Mouse (Mus musculus): ENCODE data around the gene Git1.

GRCm38 (mm10) chr11:77529644-77530043 is 36.3 kb downstream of the Git1 start:
- TF ChIP-seq CTCF (IDR thresholded peaks at IDR 0.05; ENCODE audit: borderline replicate concordance, insufficient read depth, low read depth, low read length) (no peak), POLR2A (IDR thresholded peaks at IDR 0.05; ENCODE audit: borderline replicate concordance, insufficient read depth, low read length) (no peak)

All from cerebellum, adult 2 months (tissue).